Mouse (Mus musculus) neural tube, embryonic 10.5 days (tissue): ENCODE measurements around the gene Cxcr4.

Experiments
- DNase-seq: peaks from one replicate; pipeline ENCODE4 v3.0.0-alpha.2; 2017; ENCODE audit warnings: low spot score; ENCODE audit errors: extremely low spot score

Gene Cxcr4

GRCm38 (mm10) chr1:128592211-128592741 is at the start of gene Cxcr4:
Cxcr4 (minus strand) TSS chr1:128592293.
- peak; percentile 98 for DNase-seq

GRCm38 (mm10) chr1:128639707-128640107 is 47.6 kb upstream of the Cxcr4 start:
- DNase-seq, result no peak

GRCm38 (mm10) chr1:128637230-128637740 is 45.2 kb upstream of the Cxcr4 start:
- no peak for DNase-seq

- no peak for DNase-seq
Measured at GRCm38 (mm10) chr1:128636258-128637229, 44.5 kb upstream of the Cxcr4 start.

GRCm38 (mm10) chr1:128633711-128634379 is 41.8 kb upstream of the Cxcr4 start:
- no peak for DNase-seq

GRCm38 (mm10) chr1:128632522-128632921 is 40.4 kb upstream of the Cxcr4 start:
- DNase-seq, result no peak

- no peak for DNase-seq
Measured at GRCm38 (mm10) chr1:128626144-128626678, 34.1 kb upstream of the Cxcr4 start.

GRCm38 (mm10) chr1:128623594-128623887 is 31.4 kb upstream of the Cxcr4 start:
- no peak for DNase-seq

- no peak for DNase-seq
Measured at GRCm38 (mm10) chr1:128622867-128623593, 30.9 kb upstream of the Cxcr4 start.

GRCm38 (mm10) chr1:128617654-128618310 is 25.7 kb upstream of the Cxcr4 start:
- no peak for DNase-seq

- DNase-seq, result no peak
Measured at GRCm38 (mm10) chr1:128616586-128616985, 24.5 kb upstream of the Cxcr4 start.

- DNase-seq, result no peak
Measured at GRCm38 (mm10) chr1:128615459-128615806, 23.3 kb upstream of the Cxcr4 start.

GRCm38 (mm10) chr1:128614653-128615458 is 22.8 kb upstream of the Cxcr4 start:
- no peak for DNase-seq

- no peak for DNase-seq
Measured at GRCm38 (mm10) chr1:128608119-128608518, 16.0 kb upstream of the Cxcr4 start.

- no peak for DNase-seq
Measured at GRCm38 (mm10) chr1:128607423-128607822, 15.3 kb upstream of the Cxcr4 start.

GRCm38 (mm10) chr1:128605794-128606193 is 13.7 kb upstream of the Cxcr4 start:
- no peak for DNase-seq

- DNase-seq, result no peak
Measured at GRCm38 (mm10) chr1:128602688-128603385, 10.7 kb upstream of the Cxcr4 start.

- no peak for DNase-seq
Measured at GRCm38 (mm10) chr1:128602018-128602687, 10.1 kb upstream of the Cxcr4 start.

- DNase-seq, result no peak
Measured at GRCm38 (mm10) chr1:128601307-128601706, 9.2 kb upstream of the Cxcr4 start.
